Mouse (Mus musculus) ES-Bruce4 (cell line): ENCODE data around the gene Atp1b2.

Experiments
- CTCF ChIP-seq: IDR thresholded peaks from one replicate; pipeline ENCODE4 v1.8.1; 2011; ENCODE audit warnings: low read depth, low read length
- EP300 ChIP-seq: IDR thresholded peaks from 2 replicates; pipeline ENCODE4 v1.6.1; 2011; ENCODE audit warnings: low read depth, low read length; ENCODE audit not compliant: insufficient read depth
- POLR2A ChIP-seq: IDR thresholded peaks from one replicate; pipeline ENCODE4 v1.8.1; 2011; ENCODE audit warnings: low read length; ENCODE audit not compliant: insufficient read depth

DNA sequence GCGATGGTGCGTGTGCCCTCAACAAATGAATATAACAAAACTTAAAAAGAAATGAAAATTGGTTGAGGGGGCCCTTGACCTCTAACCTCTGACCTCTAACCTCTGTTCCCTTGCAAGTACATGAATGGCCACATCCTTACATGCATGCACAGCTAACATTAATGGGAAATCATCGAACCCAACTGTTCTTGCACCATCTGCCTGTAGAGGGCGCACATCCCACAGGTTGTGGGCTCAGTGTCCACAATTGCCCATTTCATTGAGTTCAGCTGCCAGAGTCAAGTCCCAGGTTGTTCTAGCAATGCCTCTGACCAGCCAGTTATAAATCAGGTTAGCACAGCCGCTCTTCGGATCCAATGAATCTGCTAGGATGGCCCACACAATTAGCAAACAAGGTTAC, 22.5 kb upstream of the Atp1b2 start:
- TF ChIP-seq POLR2A (no peak), EP300 (no peak), CTCF (peak; percentile 99)
